Mouse (Mus musculus): ENCODE data around the gene Apoh. TPM values are rescaled to one million over a fixed set of nuclear protein-coding genes. Genes with fewer than 3 reads are reported as not detected.

The Apoh gene
- polyA plus RNA-seq, 1 experiment: 0.06 TPM

DNA sequence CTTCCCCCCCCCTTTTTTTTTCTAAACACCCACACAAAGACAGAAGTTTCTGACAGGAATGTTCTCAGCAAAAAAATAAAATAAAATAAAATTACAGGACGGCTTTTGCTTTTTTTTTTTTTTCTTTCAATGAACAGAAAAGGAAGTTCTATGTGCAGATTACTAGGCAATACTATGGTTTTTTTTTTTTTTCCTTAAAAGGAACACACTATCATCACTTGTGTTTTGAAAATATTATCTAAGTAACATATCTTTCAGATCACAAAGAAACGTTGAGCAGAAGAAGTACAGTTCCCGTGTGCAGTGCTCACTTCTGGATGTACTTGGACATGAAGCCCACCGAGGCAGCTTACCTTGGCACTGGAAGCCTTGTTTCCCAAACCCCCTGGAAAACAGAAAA is 2.9 kb upstream of the Apoh start:
- Histone ChIP-seq H3K79me3 (ENCODE audit: low read depth) (peaks cover 63% of the 10 kb centered on the region), H3ac (ENCODE audit: control insufficient read depth, insufficient read length, low read depth) (no peak overlapping the region), H3K4me3 (ENCODE audit: insufficient read depth, poor library complexity, severe bottlenecking) (no peak overlapping the region), H3K27me3 (ENCODE audit: control insufficient read depth, insufficient read depth, insufficient read length) (no peaks in the 10 kb centered on the region), H3K36me3 (ENCODE audit: control insufficient read depth, insufficient read depth) (peaks cover 50% of the 10 kb centered on the region), H3K79me2 (ENCODE audit: control insufficient read depth, insufficient read depth) (peaks cover 83% of the 10 kb centered on the region)
- no peak for TF ChIP-seq FOSL1 (IDR thresholded peaks at IDR 0.05; ENCODE audit: insufficient read depth, low read length, poor library complexity, severe bottlenecking)
- no peak for TF ChIP-seq CTCF (IDR thresholded peaks at IDR 0.05; ENCODE audit: control insufficient read depth, insufficient read depth, insufficient read length)
- TF ChIP-seq USF1 (IDR thresholded peaks at IDR 0.05; ENCODE audit: low read depth): no peak
- no peak for TF ChIP-seq MYOD1 (IDR thresholded peaks at IDR 0.05; ENCODE audit: control insufficient read depth, insufficient read length, low read depth)
- TF ChIP-seq MYOG (IDR thresholded peaks at IDR 0.05; ENCODE audit: control insufficient read depth, extremely low read depth, insufficient read length): no peak
- no peak for TF ChIP-seq CEBPB (IDR thresholded peaks at IDR 0.05; ENCODE audit: low read depth)
- no peak for TF ChIP-seq MAX (IDR thresholded peaks at IDR 0.05)

GRCm38 (mm10) chr11:108341783-108342182 is 1.4 kb upstream of the Apoh start:
- Histone ChIP-seq H3ac (ENCODE audit: control insufficient read depth, insufficient read length, low read depth) (no peak overlapping the region), H3K36me3 (ENCODE audit: control insufficient read depth, insufficient read depth) (peaks cover 41% of the 10 kb centered on the region), H3K79me3 (ENCODE audit: low read depth) (peaks cover 57% of the 10 kb centered on the region), H3K4me3 (ENCODE audit: insufficient read depth, poor library complexity, severe bottlenecking) (peak overlapping the region; percentile 15), H3K79me2 (ENCODE audit: control insufficient read depth, insufficient read depth) (peaks cover 68% of the 10 kb centered on the region), H3K27me3 (ENCODE audit: control insufficient read depth, insufficient read depth, insufficient read length) (no peaks in the 10 kb centered on the region)
- TF ChIP-seq FOSL1 (IDR thresholded peaks at IDR 0.05; ENCODE audit: insufficient read depth, low read length, poor library complexity, severe bottlenecking) (no peak), CEBPB (IDR thresholded peaks at IDR 0.05; ENCODE audit: low read depth) (no peak), MAX (IDR thresholded peaks at IDR 0.05) (no peak), MYOD1 (IDR thresholded peaks at IDR 0.05; ENCODE audit: control insufficient read depth, insufficient read length, low read depth) (no peak), USF1 (IDR thresholded peaks at IDR 0.05; ENCODE audit: low read depth) (no peak), MYOG (IDR thresholded peaks at IDR 0.05; ENCODE audit: control insufficient read depth, extremely low read depth, insufficient read length) (no peak), CTCF (IDR thresholded peaks at IDR 0.05; ENCODE audit: control insufficient read depth, insufficient read depth, insufficient read length) (no peak)

DNA sequence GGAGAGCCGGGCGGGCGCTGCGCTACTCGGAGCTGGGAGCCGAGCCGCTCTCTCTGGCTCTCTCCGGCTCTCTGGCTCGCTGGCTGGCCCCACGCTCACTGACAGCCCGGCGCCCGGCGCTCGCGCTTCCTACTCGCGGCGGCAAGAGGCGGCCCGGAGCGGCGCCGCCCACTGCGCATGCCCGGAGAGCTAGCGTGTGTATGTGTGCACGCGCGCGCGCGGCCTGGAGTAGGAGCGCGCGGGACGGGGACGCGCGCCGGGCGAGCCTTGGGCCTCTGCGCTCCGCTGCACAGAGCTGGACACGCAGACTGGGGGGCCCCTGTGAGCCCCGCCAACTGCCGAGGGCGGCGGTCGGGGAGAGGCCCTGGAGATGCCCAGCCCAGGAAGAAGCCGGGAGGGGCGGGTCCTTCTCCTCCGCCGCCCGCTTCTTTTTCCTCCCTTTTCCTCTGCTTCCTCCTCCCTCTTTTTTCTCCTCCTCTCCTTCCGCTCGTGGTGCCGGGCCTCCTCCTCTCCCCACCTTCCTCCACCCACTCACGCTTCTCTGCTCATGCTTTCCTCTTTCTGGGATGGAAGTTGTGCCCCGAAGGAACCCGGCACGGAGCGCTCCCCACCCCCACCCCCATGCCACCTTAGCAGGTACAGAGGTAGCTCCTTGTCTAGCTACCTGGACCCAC is 772 bp downstream of the Apoh start, which contains the start of gene Prkca:
Prkca (minus strand) TSS at position 140 of the 674 bp plus-strand sequence.
- H3K4me3 ChIP-seq (ENCODE audit: insufficient read depth, poor library complexity, severe bottlenecking): peak within 1 kb of the TSS; percentile 98
- H3K79me2 ChIP-seq (ENCODE audit: control insufficient read depth, insufficient read depth): peaks cover 47% of the 10 kb centered on the region
- H3K79me3 ChIP-seq (ENCODE audit: low read depth): peaks cover 43% of the 10 kb centered on the region
- H3K27me3 ChIP-seq (ENCODE audit: control insufficient read depth, insufficient read depth, insufficient read length): no peaks in the 10 kb centered on the region
- peak within 1 kb of the TSS; percentile 93 for H3ac ChIP-seq (ENCODE audit: control insufficient read depth, insufficient read length, low read depth)
- peaks cover 22% of the 10 kb centered on the region for H3K36me3 ChIP-seq (ENCODE audit: control insufficient read depth, insufficient read depth)
- no peak for TF ChIP-seq CTCF (IDR thresholded peaks at IDR 0.05; ENCODE audit: control insufficient read depth, insufficient read depth, insufficient read length)
- TF ChIP-seq MAX (IDR thresholded peaks at IDR 0.05): peak; percentile 87
- TF ChIP-seq USF1 (IDR thresholded peaks at IDR 0.05; ENCODE audit: low read depth): no peak
- no peak for TF ChIP-seq CEBPB (IDR thresholded peaks at IDR 0.05; ENCODE audit: low read depth)
- TF ChIP-seq MYOD1 (IDR thresholded peaks at IDR 0.05; ENCODE audit: control insufficient read depth, insufficient read length, low read depth): no peak

DNA sequence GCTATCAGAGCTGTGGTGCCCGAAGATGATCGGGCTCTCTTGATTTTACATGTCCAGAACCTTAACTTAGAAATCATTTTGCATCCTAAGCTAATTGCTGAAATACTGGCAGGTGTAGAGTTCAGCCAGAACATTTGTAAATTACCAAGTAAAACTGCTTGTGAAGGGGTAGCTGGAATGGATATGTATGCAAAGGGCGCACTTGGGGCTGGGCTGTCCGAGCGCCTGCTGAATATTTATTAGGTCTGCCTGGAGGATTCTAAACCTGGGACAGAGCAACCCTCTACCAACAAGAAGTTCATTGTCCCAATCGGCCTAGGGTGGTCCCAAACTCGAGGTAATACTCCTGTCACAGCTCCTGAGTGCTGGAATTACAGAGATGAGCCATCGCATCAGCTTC is 1.6 kb downstream of the Apoh start:
- Histone ChIP-seq H3K79me3 (ENCODE audit: low read depth) (peaks cover 35% of the 10 kb centered on the region), H3K4me3 (ENCODE audit: insufficient read depth, poor library complexity, severe bottlenecking) (no peak overlapping the region), H3ac (ENCODE audit: control insufficient read depth, insufficient read length, low read depth) (no peak overlapping the region), H3K79me2 (ENCODE audit: control insufficient read depth, insufficient read depth) (peaks cover 38% of the 10 kb centered on the region), H3K27me3 (ENCODE audit: control insufficient read depth, insufficient read depth, insufficient read length) (no peaks in the 10 kb centered on the region), H3K36me3 (ENCODE audit: control insufficient read depth, insufficient read depth) (peaks cover 14% of the 10 kb centered on the region)
- TF ChIP-seq USF1 (IDR thresholded peaks at IDR 0.05; ENCODE audit: low read depth) (no peak), CTCF (IDR thresholded peaks at IDR 0.05; ENCODE audit: control insufficient read depth, insufficient read depth, insufficient read length) (no peak), MYOD1 (IDR thresholded peaks at IDR 0.05; ENCODE audit: control insufficient read depth, insufficient read length, low read depth) (no peak), CEBPB (IDR thresholded peaks at IDR 0.05; ENCODE audit: low read depth) (no peak), MYOG (IDR thresholded peaks at IDR 0.05; ENCODE audit: control insufficient read depth, extremely low read depth, insufficient read length) (no peak), FOSL1 (IDR thresholded peaks at IDR 0.05; ENCODE audit: insufficient read depth, low read length, poor library complexity, severe bottlenecking) (no peak)

- H3K79me3 ChIP-seq (ENCODE audit: low read depth): peaks cover 30% of the 10 kb centered on the region
- TF ChIP-seq USF1 (IDR thresholded peaks at IDR 0.05; ENCODE audit: low read depth) (no peak), MYOG (IDR thresholded peaks at IDR 0.05; ENCODE audit: control insufficient read depth, extremely low read depth, insufficient read length) (no peak), FOSL1 (IDR thresholded peaks at IDR 0.05; ENCODE audit: insufficient read depth, low read length, poor library complexity, severe bottlenecking) (no peak), MYOD1 (IDR thresholded peaks at IDR 0.05; ENCODE audit: control insufficient read depth, insufficient read length, low read depth) (no peak), CTCF (IDR thresholded peaks at IDR 0.05; ENCODE audit: control insufficient read depth, insufficient read depth, insufficient read length) (no peak)
- H3ac ChIP-seq (ENCODE audit: control insufficient read depth, insufficient read length, low read depth): no peak overlapping the region
- H3K36me3 ChIP-seq (ENCODE audit: control insufficient read depth, insufficient read depth): peaks cover 10% of the 10 kb centered on the region
- peaks cover 33% of the 10 kb centered on the region for H3K79me2 ChIP-seq (ENCODE audit: control insufficient read depth, insufficient read depth)
- no peak overlapping the region for H3K4me3 ChIP-seq (ENCODE audit: insufficient read depth, poor library complexity, severe bottlenecking)
- H3K27me3 ChIP-seq (ENCODE audit: control insufficient read depth, insufficient read depth, insufficient read length): no peaks in the 10 kb centered on the region
These were observed 2.2 kb downstream of the Apoh start for GRCm38 (mm10) chr11:108345321-108345720.
